Mouse (Mus musculus) brain, embryonic 14.5 days (tissue): Measurements from ENCODE around the gene Zyg11a.

Experiments used
- CTCF ChIP-seq: fragments of 200-500 bp; IDR thresholded peaks from 2 replicates; pipeline ENCODE4 v1.5.1; 2012; ENCODE audit warnings: inconsistent platforms, mild to moderate bottlenecking, moderate library complexity, borderline replicate concordance; ENCODE audit not compliant: insufficient read depth, insufficient read length; ENCODE audit errors: extremely low read depth
- POLR2A ChIP-seq: fragments of 200-500 bp; IDR thresholded peaks from 2 replicates; pipeline ENCODE4 v1.6.1; 2012; ENCODE audit warnings: mild to moderate bottlenecking, inconsistent platforms, borderline replicate concordance; ENCODE audit not compliant: poor library complexity, insufficient read depth, insufficient read length, severe bottlenecking; ENCODE audit errors: extremely low read depth

DNA sequence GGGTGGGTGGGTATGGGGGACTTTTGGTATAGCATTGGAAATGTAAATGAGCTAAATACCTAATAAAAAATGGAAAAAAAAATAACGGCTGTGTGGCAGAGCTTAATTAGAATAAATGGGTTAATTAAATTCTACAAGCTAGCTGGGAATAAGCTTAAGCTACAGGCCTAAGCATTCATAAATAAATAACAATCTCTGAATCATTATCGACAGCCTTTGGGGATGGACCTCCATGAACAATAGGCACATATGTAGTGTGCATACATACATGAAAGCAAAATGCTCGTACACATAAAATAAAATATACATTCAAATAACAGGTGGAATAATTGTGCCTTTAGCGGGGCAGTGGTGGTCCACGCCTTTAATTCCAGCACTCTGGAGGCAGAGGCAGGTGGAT lies 4.7 kb upstream of the Zyg11a start:
- no peak for TF ChIP-seq CTCF
- no peak for TF ChIP-seq POLR2A
